Mouse (Mus musculus) erythroblast, embryonic 14.5 days (primary cell): Measurements from ENCODE around the gene Cadm4.

Source experiments
- GATA1 ChIP-seq: IDR thresholded peaks from 2 replicates; pipeline ENCODE4 v1.6.1; 2012; ENCODE audit warnings: low read length, inconsistent platforms, mixed read lengths
- TAL1 ChIP-seq: IDR thresholded peaks from 3 replicates; pipeline ENCODE4 v1.6.1; 2012; ENCODE audit warnings: low read length, inconsistent platforms, mixed read lengths

DNA sequence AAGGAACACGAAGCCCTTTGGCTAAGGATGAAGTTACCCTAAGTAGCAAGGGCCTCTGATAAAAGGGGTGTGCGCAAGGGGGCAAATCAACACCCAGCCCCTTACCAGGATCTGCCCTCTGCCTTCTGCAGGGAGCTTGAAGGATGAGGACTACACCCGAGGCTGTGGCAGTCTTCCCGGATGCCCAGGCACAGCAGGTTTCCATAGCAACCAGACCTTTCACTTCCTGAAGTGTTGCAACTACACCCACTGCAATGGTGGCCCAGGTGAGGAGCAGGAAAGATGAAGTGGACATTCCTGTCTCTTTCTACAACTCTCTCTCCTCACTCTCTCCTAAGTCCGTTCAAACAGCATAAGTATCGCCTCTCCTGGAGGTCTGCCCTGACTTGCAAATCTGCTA is 9.4 kb upstream of the Cadm4 start:
- no peak for TF ChIP-seq GATA1
- no peak for TF ChIP-seq TAL1
